Mouse (Mus musculus): ENCODE data around the gene Bora. TPM values are rescaled to one million over a fixed set of nuclear protein-coding genes. Genes with fewer than 3 reads are reported as not detected.

Bora gene
- total RNA-seq (2012; rRNA removed): 18.0 and 29.3 TPM in 2 replicates

DNA sequence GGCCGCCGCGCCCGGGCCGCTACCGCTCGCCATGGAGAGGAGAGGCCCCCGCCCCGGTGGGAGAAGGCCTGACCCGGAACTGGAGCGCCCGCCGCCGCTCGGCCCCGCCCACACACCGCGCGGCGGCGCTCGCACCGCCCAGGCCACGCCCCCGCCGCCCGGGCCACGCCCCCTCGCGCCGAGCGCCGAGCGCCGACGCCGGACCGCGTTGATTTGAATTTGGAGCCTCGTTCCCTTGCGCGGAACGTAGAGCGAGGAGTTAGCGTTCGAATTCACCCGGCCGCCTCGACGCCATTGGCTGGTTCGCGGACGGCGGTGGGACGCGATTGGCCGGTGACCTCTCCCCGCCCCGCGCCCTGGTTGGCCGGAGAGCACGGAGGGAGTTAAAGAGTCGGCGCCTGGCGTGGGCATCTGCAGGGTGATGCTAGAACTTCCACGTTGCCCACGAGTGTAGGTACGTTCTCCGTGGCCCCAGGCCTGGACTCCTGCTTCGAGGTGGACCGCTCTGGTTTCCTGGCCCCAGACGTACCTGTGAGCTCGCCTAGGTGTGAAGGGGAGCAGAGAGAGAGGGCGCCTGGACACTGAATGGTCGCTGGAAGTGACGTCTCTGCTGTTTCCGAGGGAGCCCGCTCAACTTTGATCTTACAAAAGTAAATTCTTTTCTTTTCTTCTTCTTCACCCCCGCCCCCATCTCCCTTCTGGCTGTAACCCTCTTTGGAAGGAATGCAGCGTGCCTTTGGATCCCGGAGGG lies at the start of gene Bora, which contains the start of gene Mzt1:
Gene Bora (plus strand): TSS at position 192 of the 751 bp plus-strand sequence.
Gene Mzt1 (minus strand): TSS at position 104 of the 751 bp plus-strand sequence.
- H3K36me3 ChIP-seq (ENCODE audit: control insufficient read depth, insufficient read depth, low read length, poor library complexity, severe bottlenecking): peaks cover 1% of the 10 kb centered on the region; the same call in 1 of the 2 replicates
- in situ Hi-C loops (cut with MboI; ENCODE audit: low sequenced_read_pairs in 2 of 2, unreplicated experiment in 2 of 2): no loop called here
- no peaks in the 10 kb centered on the region for H3K9me3 ChIP-seq (ENCODE audit: control insufficient read depth, insufficient read depth, low read depth, low read length)
- peaks cover 0 to 6% of the 10 kb centered on the region in 2 experiments; a peak in 3 of 4 replicates for H3K4me1 ChIP-seq (ENCODE audit: control insufficient read depth in 2 of 2, insufficient read depth in 2 of 2, low read length in 2 of 2, poor library complexity in 1 of 2)
- TF ChIP-seq HCFC1 (IDR thresholded peaks at IDR 0.05; ENCODE audit: borderline replicate concordance, insufficient read depth, low read length) (no peak), ZNF384 (IDR thresholded peaks at IDR 0.05; ENCODE audit: low read depth, low read length) (no peak), ZC3H11A (IDR thresholded peaks at IDR 0.05; ENCODE audit: borderline replicate concordance, low read depth, low read length) (no peak), MAFK (IDR thresholded peaks at IDR 0.05; ENCODE audit: insufficient read depth, low read depth, low read length) (no peak), CHD2 (IDR thresholded peaks at IDR 0.05; ENCODE audit: low read depth, low read length) (no peak)
- peak within 1 kb of the TSS; percentile 95 to 99 for H3K4me3 ChIP-seq (ENCODE audit: insufficient read depth in 1 of 2, low read depth in 1 of 2, low read length in 2 of 2, poor library complexity in 1 of 2, severe bottlenecking in 1 of 2)
- peak within 1 kb of the TSS; percentile 96 for H3K9ac ChIP-seq (ENCODE audit: insufficient read depth, low read depth, low read length, poor library complexity, severe bottlenecking)
- peak; percentile 89 for DNase-seq (ENCODE audit: low read depth, low spot score)
- peak within 1 kb of the TSS; percentile 73 for H3K27ac ChIP-seq (ENCODE audit: insufficient read depth, low read depth, low read length, poor library complexity, severe bottlenecking)

DNA sequence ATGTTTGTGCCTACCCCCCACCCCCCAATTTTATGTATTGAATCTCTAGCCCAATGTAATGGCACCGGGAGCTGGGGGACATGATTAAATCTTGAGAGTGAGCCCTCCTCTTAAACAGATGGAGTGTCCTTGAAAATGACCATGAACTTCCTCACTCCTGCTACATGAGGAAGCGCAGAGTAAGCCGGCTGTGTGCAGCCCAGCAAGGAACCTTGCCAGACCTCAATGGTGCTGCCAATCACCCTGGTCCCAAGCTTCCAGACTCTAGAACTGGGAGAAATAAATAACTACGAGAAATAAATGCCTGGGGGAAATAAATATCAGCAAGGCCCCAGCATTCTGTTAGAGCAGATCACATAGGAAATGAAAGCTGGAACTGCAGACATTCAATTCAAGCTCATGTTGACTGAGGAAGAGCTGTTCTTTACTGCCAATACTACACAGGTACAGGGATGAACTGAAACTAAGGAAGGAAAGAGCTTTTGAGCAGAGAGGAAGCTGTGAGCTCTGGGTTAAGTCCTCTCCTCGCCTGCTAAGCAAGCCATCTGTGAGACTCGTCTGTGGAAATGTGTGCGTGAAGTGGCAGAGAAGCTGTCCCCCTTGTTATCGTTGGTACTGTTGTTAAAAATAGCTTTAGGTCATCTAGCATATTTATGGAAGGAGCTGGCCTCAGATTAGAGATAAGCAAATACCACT lies 35.6 kb upstream of the Bora start:
- Histone ChIP-seq H3K27ac (ENCODE audit: insufficient read depth, low read depth, low read length, poor library complexity, severe bottlenecking) (no peak overlapping the region), H3K9me3 (ENCODE audit: control insufficient read depth, insufficient read depth, low read depth, low read length) (no peaks in the 10 kb centered on the region), H3K4me3 (ENCODE audit: insufficient read depth in 1 of 2, low read depth in 1 of 2, low read length in 2 of 2, poor library complexity in 1 of 2, severe bottlenecking in 1 of 2) (no peak overlapping the region), H3K9ac (ENCODE audit: insufficient read depth, low read depth, low read length, poor library complexity, severe bottlenecking) (no peak overlapping the region), H3K36me3 (ENCODE audit: control insufficient read depth, insufficient read depth, low read length, poor library complexity, severe bottlenecking) (no peaks in the 10 kb centered on the region), H3K4me1 (ENCODE audit: control insufficient read depth in 2 of 2, insufficient read depth in 2 of 2, low read length in 2 of 2, poor library complexity in 1 of 2) (0 out of 4 replicates have a peak, but pooled peaks cover 0 to 1% of the 10 kb centered on the region in 2 experiments)
- no peak for DNase-seq (ENCODE audit: low read depth, low spot score)
- TF ChIP-seq ZNF384 (IDR thresholded peaks at IDR 0.05; ENCODE audit: low read depth, low read length) (no peak), MAFK (IDR thresholded peaks at IDR 0.05; ENCODE audit: insufficient read depth, low read depth, low read length) (no peak), CHD2 (IDR thresholded peaks at IDR 0.05; ENCODE audit: low read depth, low read length) (no peak), ZC3H11A (IDR thresholded peaks at IDR 0.05; ENCODE audit: borderline replicate concordance, low read depth, low read length) (no peak), HCFC1 (IDR thresholded peaks at IDR 0.05; ENCODE audit: borderline replicate concordance, insufficient read depth, low read length) (no peak)
- in situ Hi-C loops (cut with MboI; ENCODE audit: low sequenced_read_pairs in 2 of 2, unreplicated experiment in 2 of 2): no loop called here

DNA sequence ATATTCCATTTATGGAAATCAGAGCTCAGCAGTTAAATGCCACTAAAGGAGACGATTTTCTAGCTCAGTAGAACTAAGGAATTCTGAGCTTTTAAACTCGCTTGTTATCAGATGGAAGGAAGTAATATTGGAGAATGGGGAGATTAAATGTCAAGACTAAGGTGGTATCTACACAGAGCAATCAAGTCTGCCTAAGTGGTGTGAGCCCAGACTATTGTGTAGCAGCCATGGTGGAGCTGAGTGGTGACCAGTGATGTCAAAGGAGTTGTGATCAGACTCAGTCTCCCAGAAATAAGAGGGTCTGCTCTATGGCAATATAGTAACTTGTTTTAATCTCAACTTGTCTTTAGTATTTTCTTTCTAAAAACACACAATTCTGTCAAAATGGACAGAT lies 35.1 kb upstream of the Bora start:
- Histone ChIP-seq H3K36me3 (ENCODE audit: control insufficient read depth, insufficient read depth, low read length, poor library complexity, severe bottlenecking) (no peaks in the 10 kb centered on the region), H3K27ac (ENCODE audit: insufficient read depth, low read depth, low read length, poor library complexity, severe bottlenecking) (no peak overlapping the region)

DNA sequence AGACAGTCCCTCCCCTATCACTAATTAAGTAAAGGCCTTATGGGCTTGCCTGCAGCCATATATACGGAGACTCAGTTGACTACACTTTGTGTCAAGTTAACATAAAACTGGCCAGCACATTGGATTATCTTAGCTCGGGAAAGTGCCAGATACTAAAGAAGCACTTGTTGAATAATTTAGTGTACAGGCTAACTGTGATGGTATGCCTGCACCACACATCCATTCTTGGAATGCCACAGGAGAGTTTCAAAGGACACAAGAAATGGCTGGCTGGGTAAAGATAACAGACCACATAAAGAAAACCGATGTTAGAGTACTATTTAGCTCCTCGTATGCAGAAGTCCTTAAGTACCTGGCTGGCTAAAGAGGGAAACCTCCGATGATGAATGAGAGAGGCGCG lies 27.3 kb upstream of the Bora start:
- Histone ChIP-seq H3K9me3 (ENCODE audit: control insufficient read depth, insufficient read depth, low read depth, low read length) (no peaks in the 10 kb centered on the region), H3K9ac (ENCODE audit: insufficient read depth, low read depth, low read length, poor library complexity, severe bottlenecking) (no peak overlapping the region), H3K4me1 (ENCODE audit: control insufficient read depth in 2 of 2, insufficient read depth in 2 of 2, low read length in 2 of 2, poor library complexity in 1 of 2) (peaks cover 2 to 5% of the 10 kb centered on the region in 2 experiments; a peak in 2 of 4 replicates), H3K36me3 (ENCODE audit: control insufficient read depth, insufficient read depth, low read length, poor library complexity, severe bottlenecking) (no peaks in the 10 kb centered on the region), H3K27ac (ENCODE audit: insufficient read depth, low read depth, low read length, poor library complexity, severe bottlenecking) (no peak overlapping the region), H3K4me3 (ENCODE audit: insufficient read depth in 1 of 2, low read depth in 1 of 2, low read length in 2 of 2, poor library complexity in 1 of 2, severe bottlenecking in 1 of 2) (no peak overlapping the region)
- DNase-seq (ENCODE audit: low read depth, low spot score): no peak
- in situ Hi-C loops (cut with MboI; ENCODE audit: low sequenced_read_pairs in 2 of 2, unreplicated experiment in 2 of 2): no loop called here
- no peak for TF ChIP-seq HCFC1 (IDR thresholded peaks at IDR 0.05; ENCODE audit: borderline replicate concordance, insufficient read depth, low read length)
- no peak for TF ChIP-seq ZNF384 (IDR thresholded peaks at IDR 0.05; ENCODE audit: low read depth, low read length)
- TF ChIP-seq CHD2 (IDR thresholded peaks at IDR 0.05; ENCODE audit: low read depth, low read length): no peak
- no peak for TF ChIP-seq ZC3H11A (IDR thresholded peaks at IDR 0.05; ENCODE audit: borderline replicate concordance, low read depth, low read length)
- no peak for TF ChIP-seq MAFK (IDR thresholded peaks at IDR 0.05; ENCODE audit: insufficient read depth, low read depth, low read length)

More for the DNA sequence above, 35.1 kb upstream of the Bora start:
- H3K4me1 ChIP-seq (ENCODE audit: control insufficient read depth in 2 of 2, insufficient read depth in 2 of 2, low read length in 2 of 2, poor library complexity in 1 of 2): 0 out of 4 replicates have a peak, but pooled peaks cover 0 to 1% of the 10 kb centered on the region in 2 experiments
- H3K4me3 ChIP-seq (ENCODE audit: insufficient read depth in 1 of 2, low read depth in 1 of 2, low read length in 2 of 2, poor library complexity in 1 of 2, severe bottlenecking in 1 of 2): no peak overlapping the region
- no peak for DNase-seq (ENCODE audit: low read depth, low spot score)
- TF ChIP-seq ZNF384 (IDR thresholded peaks at IDR 0.05; ENCODE audit: low read depth, low read length): no peak
- no peak for TF ChIP-seq ZC3H11A (IDR thresholded peaks at IDR 0.05; ENCODE audit: borderline replicate concordance, low read depth, low read length)
- TF ChIP-seq CHD2 (IDR thresholded peaks at IDR 0.05; ENCODE audit: low read depth, low read length): no peak
- no peaks in the 10 kb centered on the region for H3K9me3 ChIP-seq (ENCODE audit: control insufficient read depth, insufficient read depth, low read depth, low read length)
- in situ Hi-C loops (cut with MboI; ENCODE audit: low sequenced_read_pairs in 2 of 2, unreplicated experiment in 2 of 2): no loop called here
- no peak overlapping the region for H3K9ac ChIP-seq (ENCODE audit: insufficient read depth, low read depth, low read length, poor library complexity, severe bottlenecking)

Data from ES-E14 (cell line).